In the genomic region with DNA sequence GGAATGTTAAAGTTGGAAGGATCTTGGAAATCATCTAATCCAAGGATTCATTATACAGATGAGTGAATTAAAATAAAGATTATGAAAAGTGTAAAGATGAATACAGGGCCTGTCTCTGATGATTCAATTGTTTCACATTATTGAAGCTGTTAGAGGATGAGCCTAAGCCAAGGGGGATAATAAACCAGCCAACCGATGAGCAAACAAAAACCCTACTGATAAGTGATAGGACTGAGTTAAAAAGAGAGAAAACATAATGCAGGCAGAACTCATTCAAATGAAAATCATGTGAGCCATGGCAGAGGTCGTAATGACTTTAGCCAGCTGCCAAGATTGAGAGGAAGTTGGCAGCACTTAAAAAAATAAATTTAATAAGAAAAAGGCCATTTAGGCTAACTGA, we compare ENCODE assay signal across 19 mouse cellular contexts.
DNase-seq lines count a peak whose midpoint lies in the region; ATAC-seq and TF ChIP-seq lines count a peak whose summit lies in the region.
"Had no signal": no experiment of that assay in that cellular context is flagged by ENCODE, and none has a peak within 500 bp of the region (broad histone marks: within the 10 kb centered on the region; RNA-seq: fewer than 3 reads in every experiment).

No protein-coding gene starts in this region.

- peak; percentile 75; the same call in 1 of the 2 replicates for ATAC-seq in forebrain, embryonic 14.5 days
- no peak for ATAC-seq in lung, embryonic 14.5 days (ENCODE audit: insufficient read depth)
- ATAC-seq in hindbrain, postnatal 0 days = peak; percentile 66; the same call in 1 of the 2 replicates
- ATAC-seq: liver, postnatal 0 days had no signal

- TF ChIP-seq CTCF in lung, embryonic 14.5 days (IDR thresholded peaks at IDR 0.05; ENCODE audit: low read depth) = no peak
- TF ChIP-seq CTCF in hindbrain, postnatal 0 days (IDR thresholded peaks at IDR 0.05; ENCODE audit: low read depth) = no peak

- H3K9me3 ChIP-seq in forebrain, embryonic 14.5 days (replicated peaks; ENCODE audit: control insufficient read depth, low read length) = no peaks in the 10 kb centered on the region
- no peaks in the 10 kb centered on the region for H3K9me3 ChIP-seq in forebrain, embryonic 10.5 days
- no peaks in the 10 kb centered on the region for H3K9me3 ChIP-seq in lung, embryonic 14.5 days (ENCODE audit: low read depth, low read length)
- no peaks in the 10 kb centered on the region for H3K9me3 ChIP-seq in hindbrain, postnatal 0 days (ENCODE audit: low read length)
- H3K9me3 ChIP-seq: megakaryocyte, embryonic 14.5 days had no signal

- H3K4me2 ChIP-seq in forebrain, embryonic 14.5 days (ENCODE audit: low read length) = no peak overlapping the region
- no peak overlapping the region for H3K4me2 ChIP-seq in lung, embryonic 14.5 days
- no peak overlapping the region for H3K4me2 ChIP-seq in hindbrain, postnatal 0 days (ENCODE audit: low read depth, low read length)
- H3K4me2 ChIP-seq: heart, embryonic 11.5 days had no signal

- intact Hi-C loops in gastrocnemius, postnatal 14 days (cut with DNase I; ENCODE audit: low total_unique reads) = no loop called here

- H3K4me3 ChIP-seq in forebrain, embryonic 14.5 days (ENCODE audit: low read depth, low read length) = no peak overlapping the region
- no peak overlapping the region for H3K4me3 ChIP-seq in forebrain, embryonic 10.5 days
- no peak overlapping the region for H3K4me3 ChIP-seq in lung, embryonic 14.5 days (ENCODE audit: low read depth, low read length)
- H3K4me3 ChIP-seq in hindbrain, postnatal 0 days (ENCODE audit: low read length) = no peak overlapping the region
- H3K4me3 ChIP-seq: layer of hippocampus, adult 2 months; megakaryocyte, embryonic 14.5 days had no signal

- H3K27me3 ChIP-seq in forebrain, embryonic 14.5 days (replicated peaks; ENCODE audit: control insufficient read depth, insufficient read depth, low read length) = no peaks in the 10 kb centered on the region
- H3K27me3 ChIP-seq in forebrain, embryonic 10.5 days (ENCODE audit: poor library complexity, severe bottlenecking) = no peaks in the 10 kb centered on the region
- H3K27me3 ChIP-seq in lung, embryonic 14.5 days (ENCODE audit: insufficient read depth, low read length) = no peaks in the 10 kb centered on the region
- H3K27me3 ChIP-seq in hindbrain, postnatal 0 days (ENCODE audit: insufficient read depth, low read length) = no peaks in the 10 kb centered on the region
- H3K27me3 ChIP-seq: CH12.LX; megakaryocyte, embryonic 14.5 days had no signal

- DNase-seq in forebrain, embryonic 14.5 days (ENCODE audit: low spot score) = peak; percentile 59
- DNase-seq in forebrain, embryonic 10.5 days (ENCODE audit: extremely low spot score, low spot score) = no peak
- peak; percentile 8 for DNase-seq in lung, embryonic 14.5 days
- no peak for DNase-seq in lung, postnatal 10 days
- DNase-seq in MN1 (ENCODE audit: low spot score) = peak; percentile 41
- DNase-seq in hindbrain, postnatal 0 days (ENCODE audit: low spot score) = peak; percentile 38
- DNase-seq in gastrocnemius, postnatal 14 days = no peak
- DNase-seq in gastrocnemius, postnatal 4 days (ENCODE audit: low spot score in 2 of 2) = no peak
- DNase-seq: cerebellum, adult 2 months; heart, postnatal 10 days; kidney, adult 18-20 months; kidney, postnatal 10 days; layer of hippocampus, postnatal 36 days; liver, postnatal 0 days; thymus, postnatal 36 days had no signal

- WGBS in forebrain, embryonic 14.5 days = 9% methylated on average over 2 of the region's 2 CpGs
- 48% methylated on average over 2 of the region's 2 CpGs for WGBS in forebrain, embryonic 10.5 days
- 49% methylated on average over 2 of the region's 2 CpGs for WGBS in lung, embryonic 14.5 days
- 7% methylated on average over 2 of the region's 2 CpGs for WGBS in hindbrain, postnatal 0 days

- H3K27ac ChIP-seq in forebrain, embryonic 14.5 days (ENCODE audit: low read depth, low read length) = no peak overlapping the region
- no peak overlapping the region for H3K27ac ChIP-seq in forebrain, embryonic 10.5 days
- no peak overlapping the region for H3K27ac ChIP-seq in lung, embryonic 14.5 days (ENCODE audit: low read depth)
- no peak overlapping the region for H3K27ac ChIP-seq in hindbrain, postnatal 0 days
- H3K27ac ChIP-seq: layer of hippocampus, adult 2 months had no signal

- no peak overlapping the region for H3K9ac ChIP-seq in forebrain, embryonic 14.5 days (ENCODE audit: low read length)
- no peak overlapping the region for H3K9ac ChIP-seq in lung, embryonic 14.5 days
- H3K9ac ChIP-seq in hindbrain, postnatal 0 days (replicated peaks; ENCODE audit: low read length) = no peak overlapping the region
- H3K9ac ChIP-seq: liver, postnatal 0 days had no signal

- peaks cover 5% of the 10 kb centered on the region; the same call in 1 of the 2 replicates for H3K4me1 ChIP-seq in forebrain, embryonic 14.5 days (ENCODE audit: control insufficient read depth, insufficient read depth, low read length)
- H3K4me1 ChIP-seq in forebrain, embryonic 10.5 days = peaks cover 3% of the 10 kb centered on the region; the same call in 1 of the 2 replicates
- H3K4me1 ChIP-seq in lung, embryonic 14.5 days (ENCODE audit: insufficient read depth) = no peaks in the 10 kb centered on the region
- no peaks in the 10 kb centered on the region for H3K4me1 ChIP-seq in hindbrain, postnatal 0 days (ENCODE audit: insufficient read depth, low read length)
- H3K4me1 ChIP-seq: megakaryocyte, embryonic 14.5 days had no signal

- no peaks in the 10 kb centered on the region for H3K36me3 ChIP-seq in forebrain, embryonic 14.5 days (ENCODE audit: control insufficient read depth, insufficient read depth, low read length)
- H3K36me3 ChIP-seq in forebrain, embryonic 10.5 days (replicated peaks) = no peaks in the 10 kb centered on the region
- H3K36me3 ChIP-seq in lung, embryonic 14.5 days (ENCODE audit: insufficient read depth) = no peaks in the 10 kb centered on the region
- H3K36me3 ChIP-seq in hindbrain, postnatal 0 days (ENCODE audit: insufficient read depth, low read length) = no peaks in the 10 kb centered on the region

Comparison
In these comparisons a context has a peak if more than half of its experiments do, and no peak if none do; other contexts are left out.
1. DNase-seq: peak in forebrain, embryonic 14.5 days (single experiment), lung, embryonic 14.5 days (single experiment), MN1 (single experiment) and hindbrain, postnatal 0 days (single experiment); none in forebrain, embryonic 10.5 days (single experiment), lung, postnatal 10 days (single experiment), gastrocnemius, postnatal 14 days (single experiment) and gastrocnemius, postnatal 4 days (0 of 2).